Mouse (Mus musculus) limb, embryonic 11.5 days (tissue): Measurements from ENCODE around the gene Pdia5. TPM values are rescaled to one million over a fixed set of nuclear protein-coding genes. Genes with fewer than 3 reads are reported as not detected.
A peak's percentile ranks its signal among the peaks of the same experiment; 100 is the strongest.

Experiments
- ATAC-seq: fragments of 200-750 bp; cut with Nextera tagmentation; 2 replicates; pipeline ENCODE4 v1.8.0; 2017; ENCODE audit warnings: low read depth; ENCODE audit not compliant: insufficient number of reproducible peaks, low FRiP score, low TSS enrichment
- DNase-seq: peaks from one replicate; pipeline ENCODE4 v3.0.0-alpha.2; 2015; ENCODE audit warnings: low spot score
- H3K27ac ChIP-seq: fragments of 300-500 bp; sonication (generic); replicated peaks from 2 replicates; pipeline ENCODE4 v1.5.1; 2014; ENCODE audit warnings: low read depth, mild to moderate bottlenecking, low read length
- H3K27me3 ChIP-seq: fragments of 300-500 bp; sonication (generic); 2 replicates; pipeline ENCODE4 v1.6.1; 2014; ENCODE audit warnings: mild to moderate bottlenecking, low read length, mixed read lengths; ENCODE audit not compliant: control insufficient read depth, insufficient read depth
- H3K36me3 ChIP-seq: fragments of 300-500 bp; sonication (generic); 2 replicates; pipeline ENCODE4 v1.6.1; 2014; ENCODE audit warnings: mild to moderate bottlenecking, low read length, moderate library complexity, mixed read lengths; ENCODE audit not compliant: control insufficient read depth, insufficient read depth
- H3K4me1 ChIP-seq: fragments of 300-500 bp; sonication (generic); 2 replicates; pipeline ENCODE4 v1.6.1; 2014; ENCODE audit warnings: low read length, mixed read lengths; ENCODE audit not compliant: control insufficient read depth, insufficient read depth
- H3K4me2 ChIP-seq: fragments of 300-500 bp; sonication (generic); 2 replicates; pipeline ENCODE4 v1.6.1; 2014; ENCODE audit warnings: low read depth, mild to moderate bottlenecking, moderate library complexity; ENCODE audit not compliant: severe bottlenecking
- H3K4me3 ChIP-seq: fragments of 300-500 bp; sonication (generic); 2 replicates; pipeline ENCODE4 v1.5.1; 2014; ENCODE audit warnings: low read depth, low read length
- H3K9ac ChIP-seq: fragments of 300-500 bp; sonication (generic); 2 replicates; pipeline ENCODE4 v1.6.1; 2014; ENCODE audit warnings: mild to moderate bottlenecking, low read length
- H3K9me3 ChIP-seq: fragments of 300-500 bp; sonication (generic); 2 replicates; pipeline ENCODE4 v1.6.1; 2016; ENCODE audit warnings: low read length; ENCODE audit not compliant: control insufficient read depth
- WGBS: fragments of 180-500 bp; shearing (Covaris S2); extraction: QIAGEN DNeasy Blood & Tissue Kit; methylation state at CpG from one replicate; pipeline ENCODE4 v1.1.7; 2014; 5-methylcytosine and 5-hydroxymethylcytosine counted together
- polyA plus RNA-seq: library from polyadenylated mRNA; unstranded; fragments of >200 nt; fragmentation: Nextera tagmentation; extraction: Ambion mirVana; gene quantifications from 2 replicates; pipeline ENCODE4 v1.2.1, GENCODE M21; 2014

Gene Pdia5
- polyA plus RNA-seq, result 10.9 and 11.3 TPM in 2 replicates

DNA sequence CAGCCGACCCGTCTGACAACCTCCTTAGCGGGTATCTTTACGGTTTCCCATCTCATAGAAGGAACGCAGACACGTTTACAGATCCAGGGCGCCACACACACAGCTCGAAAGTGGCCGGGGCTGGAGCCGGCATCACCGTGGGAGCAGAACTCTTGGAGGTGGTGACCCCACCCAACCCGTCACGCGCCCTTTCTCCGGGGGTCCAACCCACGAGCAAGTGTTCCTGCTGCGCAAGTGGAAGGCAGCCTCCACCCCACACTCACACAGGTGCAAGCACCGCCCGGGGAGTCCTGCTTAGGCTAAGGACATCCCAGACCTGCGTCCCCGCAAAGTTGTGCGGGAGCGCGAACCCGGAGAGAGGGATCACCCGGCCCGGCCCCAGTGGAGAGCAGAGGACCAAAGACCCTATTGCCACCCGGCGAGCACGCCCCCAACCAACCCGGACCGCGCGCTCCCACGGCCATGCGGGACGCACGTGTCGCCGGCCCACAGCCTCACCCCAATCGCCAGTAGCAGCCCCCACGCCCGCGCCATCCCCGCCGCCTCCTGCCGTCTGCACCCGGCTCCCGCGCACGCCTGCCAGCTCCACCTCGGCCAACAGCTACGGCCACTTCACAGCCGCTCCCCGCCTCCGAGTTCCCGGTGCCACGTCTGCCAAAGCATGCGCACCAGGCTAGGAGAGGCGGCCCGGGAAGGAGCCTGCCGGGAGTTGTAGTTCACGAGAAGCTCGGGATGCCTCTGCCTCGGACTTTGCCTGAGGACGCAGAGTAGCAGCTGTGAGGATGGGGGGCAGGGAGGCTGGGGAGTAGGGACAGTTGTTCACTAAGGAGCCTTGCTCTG is at the start of gene Pdia5:
Gene Pdia5 (minus strand): TSS at position 643 of the 840 bp plus-strand sequence.
- ATAC-seq, result peak; percentile 91
- Histone ChIP-seq H3K27me3 (no peaks in the 10 kb centered on the region), H3K4me3 (peak within 1 kb of the TSS; percentile 72), H3K9me3 (no peaks in the 10 kb centered on the region), H3K4me1 (peaks cover 11% of the 10 kb centered on the region), H3K36me3 (no peaks in the 10 kb centered on the region), H3K27ac (no peak within 1 kb of the TSS), H3K9ac (peak within 1 kb of the TSS; percentile 73), H3K4me2 (peak within 1 kb of the TSS; percentile 96)
- peak; percentile 90 for DNase-seq
- WGBS, result under 1% methylated on average over 57 of the region's 66 CpGs

DNA sequence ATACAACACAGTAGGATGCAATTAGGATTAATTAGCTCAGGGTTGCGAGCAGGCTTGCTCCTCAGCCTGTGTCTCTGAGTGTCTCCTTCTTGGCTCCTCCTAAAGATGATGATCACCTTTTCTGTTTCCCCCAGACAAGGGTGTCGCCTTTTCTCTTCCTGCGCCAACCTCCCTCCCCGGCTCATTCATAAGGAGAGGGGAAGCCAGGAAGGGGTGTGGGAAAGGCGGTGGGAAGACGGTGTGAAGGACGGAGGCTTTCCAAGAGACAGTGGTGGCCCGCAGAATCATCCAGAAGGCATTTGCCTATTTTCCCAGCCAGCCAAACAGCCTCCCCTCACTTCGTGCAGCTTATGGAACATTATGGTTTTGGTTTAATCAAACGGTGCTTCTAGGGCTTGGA is 48.4 kb upstream of the Pdia5 start:
- no peak for ATAC-seq
- H3K27me3 ChIP-seq, result peaks cover 24% of the 10 kb centered on the region
- no peak for DNase-seq
- no peak overlapping the region for H3K4me2 ChIP-seq
- H3K9ac ChIP-seq, result no peak overlapping the region
- H3K27ac ChIP-seq, result no peak overlapping the region
- H3K4me3 ChIP-seq, result no peak overlapping the region
- WGBS, result 53% methylated on average over 10 of the region's 10 CpGs
- H3K9me3 ChIP-seq, result no peaks in the 10 kb centered on the region
- H3K4me1 ChIP-seq, result peaks cover 5% of the 10 kb centered on the region; the same call in 1 of the 2 replicates
- no peaks in the 10 kb centered on the region for H3K36me3 ChIP-seq

- DNase-seq, result no peak
- Histone ChIP-seq H3K9ac (no peak overlapping the region), H3K27me3 (peaks cover 17% of the 10 kb centered on the region), H3K4me3 (no peak overlapping the region), H3K27ac (no peak overlapping the region), H3K9me3 (no peaks in the 10 kb centered on the region), H3K4me2 (no peak overlapping the region), H3K36me3 (no peaks in the 10 kb centered on the region), H3K4me1 (peaks cover 5% of the 10 kb centered on the region; the same call in 1 of the 2 replicates)
- ATAC-seq, result no peak
- WGBS, result 83% methylated on average over 8 of the region's 8 CpGs
Observed at GRCm38 (mm10) chr16:35537651-35538050, 47.0 kb upstream of the Pdia5 start.

- no peak overlapping the region for H3K4me3 ChIP-seq
- 78% methylated on average over 3 of the region's 3 CpGs for whole genome bisulfite sequencing
- H3K9ac ChIP-seq, result no peak overlapping the region
- H3K36me3 ChIP-seq, result no peaks in the 10 kb centered on the region
- H3K27ac ChIP-seq, result no peak overlapping the region
- no peaks in the 10 kb centered on the region for H3K4me1 ChIP-seq
- peaks cover 12% of the 10 kb centered on the region for H3K27me3 ChIP-seq
- ATAC-seq, result no peak
- H3K9me3 ChIP-seq, result no peaks in the 10 kb centered on the region
- no peak for DNase-seq
- no peak overlapping the region for H3K4me2 ChIP-seq
Observed at GRCm38 (mm10) chr16:35534630-35535029, 44.0 kb upstream of the Pdia5 start.

GRCm38 (mm10) chr16:35524200-35524599 is 33.5 kb upstream of the Pdia5 start:
- Histone ChIP-seq H3K36me3 (no peaks in the 10 kb centered on the region), H3K9me3 (no peaks in the 10 kb centered on the region), H3K4me1 (no peaks in the 10 kb centered on the region), H3K4me3 (no peak overlapping the region), H3K27ac (no peak overlapping the region), H3K9ac (no peak overlapping the region), H3K27me3 (no peaks in the 10 kb centered on the region), H3K4me2 (no peak overlapping the region)
- WGBS, result 82% methylated on average over 4 of the region's 4 CpGs
- no peak for DNase-seq
- ATAC-seq, result no peak

GRCm38 (mm10) chr16:35519245-35519644 is 28.6 kb upstream of the Pdia5 start:
- WGBS, result 71% methylated on average over 7 of the region's 7 CpGs
- Histone ChIP-seq H3K36me3 (no peaks in the 10 kb centered on the region), H3K27me3 (no peaks in the 10 kb centered on the region), H3K9ac (no peak overlapping the region), H3K4me3 (no peak overlapping the region), H3K4me2 (no peak overlapping the region), H3K4me1 (no peaks in the 10 kb centered on the region; the same call in 1 of the 2 replicates), H3K9me3 (no peaks in the 10 kb centered on the region), H3K27ac (no peak overlapping the region)
- ATAC-seq (no peak), DNase-seq (no peak)

DNA sequence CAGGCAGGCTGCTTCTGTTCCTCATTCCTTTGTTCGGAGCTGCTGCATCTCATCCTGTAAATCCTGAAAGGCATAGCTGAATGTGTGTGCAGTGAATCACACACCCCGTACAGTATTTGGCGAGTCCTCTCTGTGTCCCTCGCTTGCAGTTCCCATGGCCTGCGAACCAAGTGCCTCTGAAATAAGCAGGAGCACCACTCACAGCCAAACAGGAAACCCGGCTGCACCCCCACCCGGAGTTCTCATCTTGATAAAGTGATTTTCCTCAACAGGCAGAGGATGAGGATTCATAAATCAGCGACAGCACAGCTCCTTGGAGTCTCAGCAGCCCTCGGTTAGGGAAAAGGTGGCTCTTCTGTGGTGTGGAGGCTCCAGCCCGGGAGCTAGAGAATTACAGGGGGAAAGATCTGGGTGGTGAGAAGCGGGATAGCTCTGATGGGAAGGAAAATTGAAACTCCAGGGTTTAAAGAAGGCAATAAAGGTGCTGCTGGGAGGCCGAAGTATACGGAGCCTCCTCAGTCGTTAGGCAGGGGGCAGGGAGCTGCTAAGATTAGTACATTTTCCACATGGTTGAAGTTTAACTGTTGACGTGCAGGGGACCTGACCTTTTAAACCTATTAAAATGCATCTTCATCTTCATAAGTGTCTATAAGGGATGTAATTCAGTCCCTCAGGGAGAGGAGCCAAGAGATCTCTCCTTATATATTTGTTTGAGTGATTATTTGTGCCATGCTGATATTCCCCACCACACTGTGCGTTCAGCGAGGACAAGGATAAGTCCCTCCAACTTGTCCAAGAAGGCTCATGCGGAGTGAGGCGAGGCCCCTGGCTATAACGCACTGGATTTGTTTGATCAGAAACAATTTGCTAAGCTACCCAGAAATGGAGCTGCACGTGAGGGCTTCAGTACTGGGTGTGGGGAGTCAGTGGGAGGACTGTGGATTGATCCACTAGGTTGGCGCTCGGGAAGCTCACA is 27.6 kb upstream of the Pdia5 start:
- no peaks in the 10 kb centered on the region for H3K36me3 ChIP-seq
- no peaks in the 10 kb centered on the region for H3K27me3 ChIP-seq
- no peak overlapping the region for H3K4me3 ChIP-seq
- H3K4me1 ChIP-seq, result no peaks in the 10 kb centered on the region; the same call in 1 of the 2 replicates
- no peaks in the 10 kb centered on the region for H3K9me3 ChIP-seq
- H3K4me2 ChIP-seq, result no peak overlapping the region; the same call in 1 of the 2 replicates
- H3K27ac ChIP-seq, result no peak overlapping the region
- 0 out of 2 replicates have a peak overlapping the region, but pooled peaks have one; percentile 1 for H3K9ac ChIP-seq
- 47% methylated on average over 23 of the region's 23 CpGs for WGBS
- ATAC-seq (no peak), DNase-seq (peak; percentile 44)

GRCm38 (mm10) chr16:35515977-35516612 is 25.4 kb upstream of the Pdia5 start:
- no peaks in the 10 kb centered on the region for H3K36me3 ChIP-seq
- H3K4me2 ChIP-seq, result no peak overlapping the region
- H3K27me3 ChIP-seq, result no peaks in the 10 kb centered on the region
- WGBS, result 56% methylated on average over 21 of the region's 21 CpGs
- DNase-seq, result peak; percentile 24
- H3K9me3 ChIP-seq, result no peaks in the 10 kb centered on the region
- no peaks in the 10 kb centered on the region; the same call in 1 of the 2 replicates for H3K4me1 ChIP-seq
- no peak overlapping the region for H3K9ac ChIP-seq
- no peak overlapping the region for H3K4me3 ChIP-seq
- ATAC-seq, result no peak
- H3K27ac ChIP-seq, result no peak overlapping the region
